ENCODE assay signal across 24 mouse cellular contexts in genomic region chr17:71377901-71378300, GRCm38 (mm10).
A peak's percentile ranks its signal among the peaks of the same experiment; 100 is the strongest.
DNase-seq lines count a peak whose midpoint lies in the region; TF ChIP-seq lines count a peak whose summit lies in the region.
"Had no signal": no experiment of that assay in that cellular context is flagged by ENCODE, and none has a peak within 500 bp of the region (broad histone marks: within the 10 kb centered on the region; RNA-seq: fewer than 3 reads in every experiment).

No protein-coding gene starts in this region.

- peak; percentile 14 for DNase-seq in kidney, adult 2 months
- no peak for DNase-seq in kidney, postnatal 4 days
- peak; percentile 75 for DNase-seq in embryo, embryonic 10 days (ENCODE audit: low spot score)
- DNase-seq in embryo, embryonic 9.5 days (ENCODE audit: extremely low spot score) = peak; percentile 4
- no peak for DNase-seq in neural tube, embryonic 10.5 days (ENCODE audit: extremely low spot score, low spot score)
- DNase-seq in adrenal gland, adult (ENCODE audit: inconsistent age in 2 of 2, low spot score in 1 of 2) = no peak
- DNase-seq: adrenal gland, postnatal 10 days; cerebellum, adult 11 months; cerebellum, adult 2 months; cerebellum, adult 9-11 months; cerebellum, postnatal 25 days; gastrocnemius, postnatal 25 days; heart, adult 18-20 months; heart, postnatal 10 days; heart, postnatal 36 days had no signal

- H3K4me1 ChIP-seq in kidney, adult 2 months (ENCODE audit: control insufficient read depth, insufficient read depth, low read length) = no peaks in the 10 kb centered on the region
- H3K4me1 ChIP-seq: embryonic facial prominence, embryonic 10.5 days; embryonic facial prominence, embryonic 13.5 days; forebrain, embryonic 12.5 days; forebrain, embryonic 15.5 days; heart, embryonic 12.5 days; heart, embryonic 15.5 days; hindbrain, embryonic 10.5 days; hindbrain, embryonic 13.5 days had no signal

- no peak for TF ChIP-seq CTCF in kidney, adult 2 months (conservative IDR thresholded peaks at IDR 0.05; ENCODE audit: insufficient read depth, insufficient read length, low read depth, low read length)

- no peak overlapping the region for H3K4me3 ChIP-seq in kidney, adult 2 months (ENCODE audit: insufficient read depth, low read depth, low read length)
- H3K4me3 ChIP-seq: embryonic facial prominence, embryonic 10.5 days; embryonic facial prominence, embryonic 13.5 days; erythroblast, embryonic 14.5 days; forebrain, embryonic 12.5 days; forebrain, embryonic 15.5 days; heart, embryonic 12.5 days; heart, embryonic 15.5 days; hindbrain, embryonic 10.5 days; hindbrain, embryonic 13.5 days had no signal

- H3K36me3 ChIP-seq in kidney, adult 2 months (ENCODE audit: control insufficient read depth, insufficient read depth, low read length) = peaks cover 2% of the 10 kb centered on the region; the same call in 1 of the 2 replicates

- 32% methylated on average over 4 of the region's 4 CpGs for WGBS in kidney, adult 2 months

- no peak overlapping the region for H3K27ac ChIP-seq in kidney, adult 2 months (ENCODE audit: insufficient read depth, low read depth, low read length)
- H3K27ac ChIP-seq: embryonic facial prominence, embryonic 10.5 days; embryonic facial prominence, embryonic 13.5 days; forebrain, embryonic 12.5 days; forebrain, embryonic 15.5 days; heart, embryonic 15.5 days; hindbrain, embryonic 10.5 days; hindbrain, embryonic 13.5 days had no signal

- no peaks in the 10 kb centered on the region for H3K27me3 ChIP-seq in kidney, adult 2 months (replicated peaks; ENCODE audit: control insufficient read depth, insufficient read depth, low read length)
- H3K27me3 ChIP-seq: embryonic facial prominence, embryonic 13.5 days; forebrain, embryonic 12.5 days; forebrain, embryonic 15.5 days; heart, embryonic 12.5 days; heart, embryonic 15.5 days; hindbrain, embryonic 13.5 days had no signal

- no peak for TF ChIP-seq POLR2A in kidney, adult 2 months (IDR thresholded peaks at IDR 0.05; ENCODE audit: low read depth, low read length)

Comparison
In these comparisons a context has a peak if more than half of its experiments do, and no peak if none do; other contexts are left out.
1. DNase-seq: peak in kidney, adult 2 months (single experiment), embryo, embryonic 10 days (single experiment) and embryo, embryonic 9.5 days (single experiment); none in kidney, postnatal 4 days (0 of 2), neural tube, embryonic 10.5 days (single experiment) and adrenal gland, adult (0 of 2).